Mouse (Mus musculus): Measurements from ENCODE around the gene H2-DMb1. TPM values are rescaled to one million over a fixed set of nuclear protein-coding genes. Genes with fewer than 3 reads are reported as not detected.

H2-DMb1 gene
- polyA plus RNA-seq, 1 experiment from 2014 or later, result 7.2 TPM

- TF ChIP-seq EP300 (IDR thresholded peaks at IDR 0.05) (no peak), CTCF (IDR thresholded peaks at IDR 0.05) (no peak)
- Histone ChIP-seq H3K4me1 (ENCODE audit: insufficient read depth, low read depth, low read length) (peaks cover 10% of the 10 kb centered on the region), H3K9me3 (ENCODE audit: low read length) (no peaks in the 10 kb centered on the region), H3K27me3 (replicated peaks; ENCODE audit: insufficient read depth, low read length) (0 out of 2 replicates have a peak, but pooled peaks cover 4% of the 10 kb centered on the region), H3K36me3 (ENCODE audit: insufficient read depth, low read length) (no peaks in the 10 kb centered on the region), H3K4me3 (ENCODE audit: low read depth, low read length) (no peak overlapping the region), H3K9ac (replicated peaks; ENCODE audit: low read depth) (no peak overlapping the region), H3K4me2 (replicated peaks; ENCODE audit: low read depth, low read length) (no peak overlapping the region), H3K27ac (ENCODE audit: low read length) (no peak overlapping the region)
- DNase-seq (ENCODE audit: low spot score) (no peak), ATAC-seq (no peak)
- WGBS, result 60% methylated on average over 15 of the region's 15 CpGs
Observed at GRCm38 (mm10) chr17:34183564-34184219, 30.8 kb downstream of the H2-DMb1 start.

DNA sequence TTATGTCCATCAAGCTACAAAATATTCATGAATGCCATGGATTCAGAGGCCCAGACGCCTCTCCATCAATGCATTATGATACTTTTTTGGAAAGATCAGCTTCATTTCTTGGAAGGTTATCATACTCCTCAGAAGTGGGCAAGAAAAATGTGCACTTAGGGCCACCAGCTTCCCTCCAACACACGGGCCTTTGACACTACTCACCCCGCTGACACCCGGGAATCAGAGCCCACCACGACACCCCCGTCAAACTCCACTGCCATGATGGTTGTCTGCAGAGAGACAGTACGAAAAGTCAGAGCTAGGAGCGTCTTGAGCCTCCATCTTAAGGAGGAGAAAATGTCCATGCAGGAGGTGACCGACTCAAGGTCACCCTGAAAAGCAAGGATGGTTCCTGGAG lies 32.7 kb downstream of the H2-DMb1 start:
- 85% methylated on average over 9 of the region's 9 CpGs for WGBS
- H3K4me1 ChIP-seq (ENCODE audit: insufficient read depth, low read depth, low read length), result peaks cover 10% of the 10 kb centered on the region
- no peak overlapping the region for H3K4me2 ChIP-seq (replicated peaks; ENCODE audit: low read depth, low read length)
- TF ChIP-seq CTCF (IDR thresholded peaks at IDR 0.05), result no peak
- no peak for TF ChIP-seq EP300 (IDR thresholded peaks at IDR 0.05)
- H3K9me3 ChIP-seq (ENCODE audit: low read length), result no peaks in the 10 kb centered on the region
- H3K9ac ChIP-seq (replicated peaks; ENCODE audit: low read depth), result no peak overlapping the region
- H3K27ac ChIP-seq (ENCODE audit: low read length), result no peak overlapping the region
- H3K27me3 ChIP-seq (replicated peaks; ENCODE audit: insufficient read depth, low read length), result 0 out of 2 replicates have a peak, but pooled peaks cover 4% of the 10 kb centered on the region
- DNase-seq (ENCODE audit: low spot score) (no peak), ATAC-seq (no peak)
- no peak overlapping the region for H3K4me3 ChIP-seq (ENCODE audit: low read depth, low read length)
- H3K36me3 ChIP-seq (ENCODE audit: insufficient read depth, low read length), result no peaks in the 10 kb centered on the region

GRCm38 (mm10) chr17:34186885-34187260 lies 34.0 kb downstream of the H2-DMb1 start:
- H3K4me1 ChIP-seq (ENCODE audit: insufficient read depth, low read depth, low read length), result peaks cover 10% of the 10 kb centered on the region
- DNase-seq (ENCODE audit: low spot score) (peak; percentile 44), ATAC-seq (peak; percentile 16)
- peak overlapping the region; percentile 98 for H3K4me2 ChIP-seq (replicated peaks; ENCODE audit: low read depth, low read length)
- TF ChIP-seq CTCF (IDR thresholded peaks at IDR 0.05), result no peak
- TF ChIP-seq EP300 (IDR thresholded peaks at IDR 0.05), result no peak
- no peaks in the 10 kb centered on the region for H3K36me3 ChIP-seq (ENCODE audit: insufficient read depth, low read length)
- 0 out of 2 replicates have a peak, but pooled peaks cover 4% of the 10 kb centered on the region for H3K27me3 ChIP-seq (replicated peaks; ENCODE audit: insufficient read depth, low read length)
- peak overlapping the region; percentile 41 for H3K9ac ChIP-seq (replicated peaks; ENCODE audit: low read depth)
- H3K9me3 ChIP-seq (ENCODE audit: low read length), result no peaks in the 10 kb centered on the region
- peak overlapping the region; percentile 76 for H3K4me3 ChIP-seq (ENCODE audit: low read depth, low read length)
- peak overlapping the region; percentile 62 for H3K27ac ChIP-seq (ENCODE audit: low read length)
- 7% methylated on average over 14 of the region's 14 CpGs for WGBS

DNA sequence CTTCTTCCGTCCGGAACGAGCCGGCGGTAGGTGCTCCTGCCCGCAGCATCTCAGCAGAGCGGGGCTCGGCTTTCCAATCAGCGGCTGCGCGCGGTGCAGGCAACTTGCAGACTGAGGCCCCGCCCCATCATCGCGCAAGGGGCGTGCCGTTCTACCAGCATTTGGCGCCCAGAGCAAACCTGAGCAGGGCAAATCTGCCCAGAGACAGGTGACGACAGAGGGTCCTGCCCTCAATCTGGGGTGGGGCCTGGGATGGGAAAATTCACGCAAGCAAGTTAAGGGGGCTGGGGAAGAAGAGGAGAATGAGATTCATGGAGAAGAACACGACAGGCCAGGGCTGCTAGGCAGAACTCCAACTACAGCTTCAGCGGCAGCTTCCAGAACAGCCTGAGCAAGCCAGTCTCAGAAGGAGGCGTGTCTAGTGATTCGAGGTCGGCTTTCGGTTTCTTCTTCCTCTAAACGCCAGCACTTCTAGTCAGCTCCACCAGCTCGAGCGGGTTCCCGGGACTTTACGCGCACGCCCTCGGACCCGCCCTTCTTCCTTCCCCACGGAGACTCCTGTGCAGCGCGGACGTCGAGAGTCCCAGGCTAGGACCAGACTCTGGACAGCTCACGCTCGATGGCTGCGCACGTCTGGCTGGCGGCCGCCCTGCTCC lies 34.5 kb downstream of the H2-DMb1 start, which contains the start of the genes Tap1 and Psmb9:
Gene Tap1 (plus strand): TSS at position 293 of the 656 bp plus-strand sequence.
Gene Psmb9 (minus strand): TSS at position 504 of the 656 bp plus-strand sequence.
- DNase-seq (ENCODE audit: low spot score), result peak; percentile 98
- Histone ChIP-seq H3K27me3 (replicated peaks; ENCODE audit: insufficient read depth, low read length) (0 out of 2 replicates have a peak, but pooled peaks cover 4% of the 10 kb centered on the region), H3K4me3 (ENCODE audit: low read depth, low read length) (peak within 1 kb of the TSS; percentile 76), H3K4me2 (replicated peaks; ENCODE audit: low read depth, low read length) (peak within 1 kb of the TSS; percentile 98), H3K9ac (replicated peaks; ENCODE audit: low read depth) (peak within 1 kb of the TSS; percentile 68), H3K36me3 (ENCODE audit: insufficient read depth, low read length) (no peaks in the 10 kb centered on the region), H3K9me3 (ENCODE audit: low read length) (no peaks in the 10 kb centered on the region), H3K27ac (ENCODE audit: low read length) (peak within 1 kb of the TSS; percentile 87), H3K4me1 (ENCODE audit: insufficient read depth, low read depth, low read length) (peaks cover 10% of the 10 kb centered on the region)
- TF ChIP-seq CTCF (IDR thresholded peaks at IDR 0.05) (no peak), EP300 (IDR thresholded peaks at IDR 0.05) (no peak)
- WGBS, result under 1% methylated on average over 46 of the region's 46 CpGs
- ATAC-seq, result peak; percentile 98

GRCm38 (mm10) chr17:34188010-34188409 lies 35.1 kb downstream of the H2-DMb1 start:
- ATAC-seq (peak; percentile 13), DNase-seq (ENCODE audit: low spot score) (peak; percentile 16)
- Histone ChIP-seq H3K27me3 (replicated peaks; ENCODE audit: insufficient read depth, low read length) (0 out of 2 replicates have a peak, but pooled peaks cover 4% of the 10 kb centered on the region), H3K9me3 (ENCODE audit: low read length) (no peaks in the 10 kb centered on the region), H3K27ac (ENCODE audit: low read length) (peak overlapping the region; percentile 87), H3K9ac (replicated peaks; ENCODE audit: low read depth) (peak overlapping the region; percentile 68), H3K36me3 (ENCODE audit: insufficient read depth, low read length) (no peaks in the 10 kb centered on the region), H3K4me3 (ENCODE audit: low read depth, low read length) (peak overlapping the region; percentile 76), H3K4me2 (replicated peaks; ENCODE audit: low read depth, low read length) (peak overlapping the region; percentile 98), H3K4me1 (ENCODE audit: insufficient read depth, low read depth, low read length) (peaks cover 10% of the 10 kb centered on the region)
- TF ChIP-seq CTCF (IDR thresholded peaks at IDR 0.05), result no peak
- 5% methylated on average over 20 of the region's 20 CpGs for WGBS

DNA sequence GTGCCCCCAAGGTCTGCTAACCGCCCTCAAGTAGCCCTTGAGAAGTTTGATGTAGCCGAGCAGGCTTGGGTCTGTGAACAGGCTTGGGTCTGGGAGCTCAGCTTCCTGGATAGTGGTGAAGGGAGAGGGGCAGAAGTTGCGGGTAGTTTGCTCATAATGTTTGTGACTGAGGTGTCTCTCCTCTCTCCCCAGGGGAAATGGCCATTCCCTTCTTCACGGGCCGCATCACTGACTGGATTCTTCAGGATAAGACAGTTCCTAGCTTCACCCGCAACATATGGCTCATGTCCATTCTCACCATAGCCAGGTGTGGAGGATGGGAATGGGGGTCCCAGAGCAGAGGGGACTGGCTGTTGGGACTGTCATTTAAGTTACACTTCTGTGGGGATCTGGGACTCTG lies 36.1 kb downstream of the H2-DMb1 start:
- H3K9ac ChIP-seq (replicated peaks; ENCODE audit: low read depth), result no peak overlapping the region
- peaks cover 10% of the 10 kb centered on the region for H3K4me1 ChIP-seq (ENCODE audit: insufficient read depth, low read depth, low read length)
- WGBS, result 66% methylated on average over 6 of the region's 6 CpGs
- H3K4me2 ChIP-seq (replicated peaks; ENCODE audit: low read depth, low read length), result no peak overlapping the region
- TF ChIP-seq EP300 (IDR thresholded peaks at IDR 0.05), result no peak
- TF ChIP-seq CTCF (IDR thresholded peaks at IDR 0.05), result no peak
- no peak for ATAC-seq
- no peak overlapping the region for H3K27ac ChIP-seq (ENCODE audit: low read length)
- H3K4me3 ChIP-seq (ENCODE audit: low read depth, low read length), result no peak overlapping the region
- no peak for DNase-seq (ENCODE audit: low spot score)
- 0 out of 2 replicates have a peak, but pooled peaks cover 2% of the 10 kb centered on the region for H3K27me3 ChIP-seq (replicated peaks; ENCODE audit: insufficient read depth, low read length)
- no peaks in the 10 kb centered on the region for H3K9me3 ChIP-seq (ENCODE audit: low read length)
- no peaks in the 10 kb centered on the region for H3K36me3 ChIP-seq (ENCODE audit: insufficient read depth, low read length)

Data from lung, postnatal 0 days (tissue).